Mouse (Mus musculus): Measurements from ENCODE around the gene Utp11. TPM values are rescaled to one million over a fixed set of nuclear protein-coding genes. Genes with fewer than 3 reads are reported as not detected.

The Utp11 gene
- polyA plus RNA-seq, 1 experiment from 2014 or later: 42.1 TPM

- no peak overlapping the region for H3K4me3 ChIP-seq (replicated peaks; ENCODE audit: low read length)
- H3K4me2 ChIP-seq (ENCODE audit: low read length): no peak overlapping the region
- H3K9ac ChIP-seq (replicated peaks; ENCODE audit: low read depth, low read length): no peak overlapping the region
- WGBS: 86% methylated on average over 6 of the region's 6 CpGs
- peaks cover 8% of the 10 kb centered on the region for H3K36me3 ChIP-seq (ENCODE audit: control insufficient read depth, insufficient read depth)
- no peaks in the 10 kb centered on the region for H3K9me3 ChIP-seq (ENCODE audit: control insufficient read depth, low read length)
- peaks cover 36% of the 10 kb centered on the region for H3K4me1 ChIP-seq (replicated peaks; ENCODE audit: control insufficient read depth, insufficient read depth, low read length)
- H3K27ac ChIP-seq (ENCODE audit: low read length): no peak overlapping the region
- no peaks in the 10 kb centered on the region; the same call in 1 of the 2 replicates for H3K27me3 ChIP-seq (replicated peaks; ENCODE audit: control insufficient read depth, insufficient read depth, low read length)
- no peak for ATAC-seq
Observed at GRCm38 (mm10) chr4:124675958-124676357, 17.4 kb downstream of the Utp11 start.

GRCm38 (mm10) chr4:124675037-124675436 is 18.4 kb downstream of the Utp11 start:
- H3K9ac ChIP-seq (replicated peaks; ENCODE audit: low read depth, low read length): no peak overlapping the region
- no peaks in the 10 kb centered on the region for H3K9me3 ChIP-seq (ENCODE audit: control insufficient read depth, low read length)
- peak overlapping the region; percentile 33; the same call in 1 of the 2 replicates for H3K27ac ChIP-seq (ENCODE audit: low read length)
- H3K4me3 ChIP-seq (replicated peaks; ENCODE audit: low read length): no peak overlapping the region
- no peak for ATAC-seq
- H3K36me3 ChIP-seq (ENCODE audit: control insufficient read depth, insufficient read depth): peaks cover 8% of the 10 kb centered on the region
- under 1% methylated on average over 4 of the region's 4 CpGs for WGBS
- H3K27me3 ChIP-seq (replicated peaks; ENCODE audit: control insufficient read depth, insufficient read depth, low read length): no peaks in the 10 kb centered on the region; the same call in 1 of the 2 replicates
- H3K4me2 ChIP-seq (ENCODE audit: low read length): no peak overlapping the region
- H3K4me1 ChIP-seq (replicated peaks; ENCODE audit: control insufficient read depth, insufficient read depth, low read length): peaks cover 36% of the 10 kb centered on the region

- 55% methylated on average over 17 of the region's 17 CpGs for WGBS
- no peak for ATAC-seq
Observed at GRCm38 (mm10) chr4:124674334-124675032, 18.9 kb downstream of the Utp11 start.

GRCm38 (mm10) chr4:124672347-124673320 is 20.8 kb downstream of the Utp11 start:
- peak overlapping the region; percentile 27 for H3K4me3 ChIP-seq (replicated peaks; ENCODE audit: low read length)
- 2% methylated on average over 30 of the region's 31 CpGs for WGBS

More at GRCm38 (mm10) chr4:124674334-124675032, 18.9 kb downstream of the Utp11 start:
- peaks cover 36% of the 10 kb centered on the region for H3K4me1 ChIP-seq (replicated peaks; ENCODE audit: control insufficient read depth, insufficient read depth, low read length)
- H3K27me3 ChIP-seq (replicated peaks; ENCODE audit: control insufficient read depth, insufficient read depth, low read length): no peaks in the 10 kb centered on the region; the same call in 1 of the 2 replicates
- no peak overlapping the region for H3K4me2 ChIP-seq (ENCODE audit: low read length)
- no peak overlapping the region for H3K9ac ChIP-seq (replicated peaks; ENCODE audit: low read depth, low read length)
- peak overlapping the region; percentile 33; the same call in 1 of the 2 replicates for H3K27ac ChIP-seq (ENCODE audit: low read length)
- peaks cover 8% of the 10 kb centered on the region for H3K36me3 ChIP-seq (ENCODE audit: control insufficient read depth, insufficient read depth)
- H3K4me3 ChIP-seq (replicated peaks; ENCODE audit: low read length): no peak overlapping the region
- H3K9me3 ChIP-seq (ENCODE audit: control insufficient read depth, low read length): no peaks in the 10 kb centered on the region

GRCm38 (mm10) chr4:124671583-124671982 is 21.8 kb downstream of the Utp11 start:
- WGBS: 40% methylated on average over 7 of the region's 7 CpGs
- peaks cover 46% of the 10 kb centered on the region for H3K4me1 ChIP-seq (replicated peaks; ENCODE audit: control insufficient read depth, insufficient read depth, low read length)
- H3K27ac ChIP-seq (ENCODE audit: low read length): peak overlapping the region; percentile 90; the same call in 1 of the 2 replicates
- H3K9me3 ChIP-seq (ENCODE audit: control insufficient read depth, low read length): no peaks in the 10 kb centered on the region
- H3K9ac ChIP-seq (replicated peaks; ENCODE audit: low read depth, low read length): no peak overlapping the region
- H3K27me3 ChIP-seq (replicated peaks; ENCODE audit: control insufficient read depth, insufficient read depth, low read length): peaks cover 3% of the 10 kb centered on the region; the same call in 1 of the 2 replicates
- no peaks in the 10 kb centered on the region for H3K36me3 ChIP-seq (ENCODE audit: control insufficient read depth, insufficient read depth)
- no peak overlapping the region for H3K4me3 ChIP-seq (replicated peaks; ENCODE audit: low read length)
- no peak for ATAC-seq
- no peak overlapping the region for H3K4me2 ChIP-seq (ENCODE audit: low read length)

More at GRCm38 (mm10) chr4:124672347-124673320, 20.8 kb downstream of the Utp11 start:
- H3K4me1 ChIP-seq (replicated peaks; ENCODE audit: control insufficient read depth, insufficient read depth, low read length): peaks cover 45% of the 10 kb centered on the region
- H3K9me3 ChIP-seq (ENCODE audit: control insufficient read depth, low read length): no peaks in the 10 kb centered on the region
- H3K27ac ChIP-seq (ENCODE audit: low read length): peak overlapping the region; percentile 90
- peak overlapping the region; percentile 37; the same call in 1 of the 2 replicates for H3K9ac ChIP-seq (replicated peaks; ENCODE audit: low read depth, low read length)
- H3K4me2 ChIP-seq (ENCODE audit: low read length): peak overlapping the region; percentile 61
- no peaks in the 10 kb centered on the region for H3K36me3 ChIP-seq (ENCODE audit: control insufficient read depth, insufficient read depth)
- ATAC-seq: peak; percentile 86
- no peaks in the 10 kb centered on the region; the same call in 1 of the 2 replicates for H3K27me3 ChIP-seq (replicated peaks; ENCODE audit: control insufficient read depth, insufficient read depth, low read length)

GRCm38 (mm10) chr4:124670232-124670631 is 23.2 kb downstream of the Utp11 start:
- no peaks in the 10 kb centered on the region for H3K36me3 ChIP-seq (ENCODE audit: control insufficient read depth, insufficient read depth)
- H3K9ac ChIP-seq (replicated peaks; ENCODE audit: low read depth, low read length): no peak overlapping the region
- no peak overlapping the region for H3K4me2 ChIP-seq (ENCODE audit: low read length)
- H3K27ac ChIP-seq (ENCODE audit: low read length): no peak overlapping the region
- H3K9me3 ChIP-seq (ENCODE audit: control insufficient read depth, low read length): no peaks in the 10 kb centered on the region
- peaks cover 46% of the 10 kb centered on the region for H3K4me1 ChIP-seq (replicated peaks; ENCODE audit: control insufficient read depth, insufficient read depth, low read length)
- peaks cover 6% of the 10 kb centered on the region; the same call in 1 of the 2 replicates for H3K27me3 ChIP-seq (replicated peaks; ENCODE audit: control insufficient read depth, insufficient read depth, low read length)
- no peak for ATAC-seq
- no peak overlapping the region for H3K4me3 ChIP-seq (replicated peaks; ENCODE audit: low read length)
- WGBS: 67% methylated on average over 8 of the region's 8 CpGs

GRCm38 (mm10) chr4:124668078-124668477 is 25.3 kb downstream of the Utp11 start:
- ATAC-seq: peak; percentile 11; the same call in 1 of the 2 replicates
- Histone ChIP-seq H3K9ac (replicated peaks; ENCODE audit: low read depth, low read length) (no peak overlapping the region), H3K4me1 (replicated peaks; ENCODE audit: control insufficient read depth, insufficient read depth, low read length) (peaks cover 40% of the 10 kb centered on the region)

GRCm38 (mm10) chr4:124667476-124668033 is 25.8 kb downstream of the Utp11 start:
- Histone ChIP-seq H3K36me3 (ENCODE audit: control insufficient read depth, insufficient read depth) (no peaks in the 10 kb centered on the region), H3K4me1 (replicated peaks; ENCODE audit: control insufficient read depth, insufficient read depth, low read length) (peaks cover 34% of the 10 kb centered on the region), H3K9ac (replicated peaks; ENCODE audit: low read depth, low read length) (no peak overlapping the region), H3K9me3 (ENCODE audit: control insufficient read depth, low read length) (no peaks in the 10 kb centered on the region), H3K4me3 (replicated peaks; ENCODE audit: low read length) (no peak overlapping the region), H3K27me3 (replicated peaks; ENCODE audit: control insufficient read depth, insufficient read depth, low read length) (peaks cover 6% of the 10 kb centered on the region; the same call in 1 of the 2 replicates), H3K4me2 (ENCODE audit: low read length) (no peak overlapping the region), H3K27ac (ENCODE audit: low read length) (no peak overlapping the region)
- WGBS: 23% methylated on average over 14 of the region's 14 CpGs
- ATAC-seq: no peak

More at GRCm38 (mm10) chr4:124668078-124668477, 25.3 kb downstream of the Utp11 start:
- H3K9me3 ChIP-seq (ENCODE audit: control insufficient read depth, low read length): no peaks in the 10 kb centered on the region
- 7% methylated on average over 8 of the region's 8 CpGs for WGBS
- H3K4me3 ChIP-seq (replicated peaks; ENCODE audit: low read length): no peak overlapping the region
- peaks cover 6% of the 10 kb centered on the region; the same call in 1 of the 2 replicates for H3K27me3 ChIP-seq (replicated peaks; ENCODE audit: control insufficient read depth, insufficient read depth, low read length)
- no peak overlapping the region for H3K4me2 ChIP-seq (ENCODE audit: low read length)
- H3K27ac ChIP-seq (ENCODE audit: low read length): no peak overlapping the region
- no peaks in the 10 kb centered on the region for H3K36me3 ChIP-seq (ENCODE audit: control insufficient read depth, insufficient read depth)
